Mouse (Mus musculus) embryo, embryonic 11 days (tissue): ENCODE measurements around the gene Nfix.
"Not testable (repeated sequence)": the region's sequence is repeated elsewhere in the genome, so short reads cannot be mapped to it uniquely, and the experiment has no call there.

Experiments used
- DNase-seq: peaks from one replicate; pipeline ENCODE4 v3.0.0-alpha.2; 2015

Gene Nfix

DNA sequence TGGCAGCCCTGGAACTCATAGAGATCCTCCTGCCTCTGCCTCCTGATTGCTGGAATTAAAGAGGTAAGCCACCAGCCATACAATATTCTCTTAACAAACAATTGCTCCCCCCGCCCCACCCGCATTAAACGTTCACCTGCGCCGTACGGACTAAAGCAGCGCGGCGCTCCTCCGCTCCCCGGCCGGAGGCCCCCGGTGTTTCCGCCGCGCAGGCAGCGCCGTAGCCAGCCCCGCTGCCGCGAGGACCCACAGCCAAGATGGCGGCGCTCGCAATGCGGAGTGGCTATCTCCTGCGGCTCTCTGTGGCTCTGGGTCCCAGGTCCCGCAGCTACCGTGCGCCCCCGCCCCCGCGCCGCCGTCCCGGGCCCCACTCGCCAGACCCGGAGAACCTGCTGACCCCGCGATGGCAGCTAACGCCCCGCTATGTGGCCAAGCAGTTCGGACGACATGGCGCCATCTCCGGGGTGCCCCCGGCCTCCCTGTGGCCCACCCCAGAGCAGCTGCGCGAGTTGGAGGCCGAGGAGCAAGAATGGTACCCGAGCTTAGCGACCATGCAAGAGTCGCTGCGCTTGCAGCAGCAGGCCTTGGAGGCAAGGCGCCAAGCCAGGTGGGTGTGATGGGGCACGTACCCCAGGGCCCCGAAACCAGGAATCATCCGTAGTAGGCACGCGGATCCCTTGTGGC lies 32.0 kb upstream of the Nfix start:
- DNase-seq = peak; percentile 88

DNA sequence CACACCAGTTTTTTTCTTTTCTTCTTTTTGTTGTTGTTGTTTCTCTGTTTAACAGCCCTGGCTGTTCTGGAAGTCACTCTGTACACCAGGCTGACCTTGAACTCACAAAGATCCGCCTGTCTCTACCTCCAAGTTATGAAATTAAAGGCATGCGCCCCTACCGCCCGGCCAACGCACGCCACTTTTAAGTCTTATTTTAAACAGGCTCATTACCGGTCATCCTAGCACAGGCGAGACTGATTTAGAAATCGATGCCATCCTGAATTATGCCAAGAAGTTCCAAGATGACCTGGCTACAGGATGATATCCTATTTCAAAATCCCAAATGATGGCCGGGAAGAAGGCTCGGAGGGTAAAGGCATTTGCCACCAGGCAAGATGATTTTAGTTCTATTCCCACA lies 31.3 kb upstream of the Nfix start, which contains the start of gene Gadd45gip1:
Gadd45gip1 (plus strand) TSS at position 33 of the 400 bp plus-strand sequence.
- no peak for DNase-seq

DNA sequence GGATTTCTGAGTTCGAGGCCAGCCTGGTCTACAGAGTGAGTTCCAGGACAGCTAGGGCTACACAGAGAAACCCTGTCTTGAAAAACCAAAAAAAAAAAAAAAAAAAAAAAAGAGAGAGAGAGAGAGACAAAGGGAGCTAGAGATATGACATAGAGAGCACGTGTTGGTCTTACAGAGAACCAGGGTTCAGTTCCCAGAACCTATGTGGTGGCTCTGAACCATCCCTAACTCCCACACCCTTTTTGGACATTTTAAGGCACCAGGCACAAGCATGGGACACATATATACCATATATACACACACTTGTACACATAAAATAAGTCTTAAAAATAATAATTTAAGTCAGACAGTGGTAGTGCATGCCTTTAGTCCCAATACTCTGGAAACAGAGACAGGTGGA lies 26.4 kb upstream of the Nfix start:
- DNase-seq = not testable (repeated sequence)

DNA sequence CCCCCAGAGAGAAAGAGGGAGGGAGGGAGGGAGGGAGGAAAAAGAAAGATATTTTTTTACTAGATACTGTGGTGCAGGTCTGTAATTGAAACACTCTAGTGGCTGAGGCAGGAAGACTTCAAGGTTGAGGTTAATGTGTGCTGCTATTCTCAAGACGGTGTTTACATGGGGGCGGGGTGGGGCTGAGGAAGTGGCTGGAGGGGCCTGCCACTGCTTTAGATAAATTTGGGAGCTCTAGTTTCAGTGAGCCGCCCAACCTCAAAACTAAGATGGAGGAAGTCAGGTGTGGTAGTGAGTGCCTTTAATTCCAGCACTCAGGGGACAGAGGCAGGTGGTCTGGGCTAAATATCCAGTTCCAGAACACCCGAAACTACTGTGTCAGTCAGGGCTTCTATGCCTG lies 25.5 kb upstream of the Nfix start:
- DNase-seq = no peak

DNA sequence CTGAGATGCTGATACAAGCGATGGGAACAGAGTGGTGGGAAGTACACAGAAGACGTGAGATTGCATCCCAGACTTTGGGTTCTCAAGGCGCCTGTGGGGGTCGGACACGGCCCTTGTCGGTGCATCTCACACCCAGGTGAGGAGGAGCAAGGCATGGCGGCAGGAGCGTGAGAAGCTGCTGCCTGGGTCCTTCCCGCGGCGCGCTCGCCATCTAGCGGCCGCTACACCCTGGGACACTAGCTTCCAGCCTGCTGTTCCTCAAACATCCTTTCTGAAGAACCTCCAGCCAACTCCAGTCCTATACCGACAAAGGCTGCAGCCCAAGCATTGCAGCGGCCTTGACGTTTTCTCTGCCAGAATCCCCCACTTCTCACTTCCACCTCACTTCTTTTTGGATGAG lies 23.5 kb upstream of the Nfix start:
- peak; percentile 88 for DNase-seq

DNA sequence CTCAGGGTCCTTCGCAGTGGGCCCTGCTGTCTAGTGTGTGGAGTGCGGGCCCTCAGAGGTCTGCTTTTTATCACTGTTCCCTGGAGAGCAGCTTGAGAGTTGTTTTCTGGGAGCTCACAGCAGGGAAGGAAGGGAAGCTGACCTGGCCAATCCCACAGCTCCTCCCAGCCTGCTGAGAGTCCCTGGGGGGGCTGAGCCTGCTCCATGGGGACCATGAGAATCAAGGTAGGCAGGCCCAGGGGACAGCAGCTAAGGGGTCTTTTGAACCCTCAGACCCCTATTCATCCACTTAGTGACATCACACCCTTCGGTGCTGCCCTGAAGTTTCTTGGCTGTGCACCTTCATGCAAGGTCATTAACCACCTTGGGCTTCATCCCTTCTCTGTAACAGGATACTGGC lies 22.6 kb upstream of the Nfix start, which contains the start of gene Dand5:
Dand5 (minus strand) TSS at position 101 of the 400 bp plus-strand sequence.
- no peak for DNase-seq

DNA sequence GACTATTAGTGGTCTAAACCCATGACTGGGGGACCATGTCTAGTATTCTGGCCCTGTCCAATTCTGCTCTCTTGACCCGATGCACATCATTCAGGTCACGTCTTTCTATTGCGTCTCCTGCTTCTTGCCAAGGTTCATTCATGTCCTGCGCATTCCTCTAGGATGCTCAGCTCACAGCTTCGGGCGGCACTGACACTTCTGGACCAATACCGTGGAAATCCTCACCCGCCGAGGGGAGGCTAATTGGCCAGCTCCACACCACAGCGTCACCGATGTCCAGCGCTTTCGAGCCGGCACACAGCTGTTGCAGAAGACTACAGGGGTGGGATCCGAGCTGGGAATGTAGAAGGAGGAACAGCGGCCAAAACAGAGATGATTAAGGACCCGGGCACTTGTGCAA lies 16.0 kb upstream of the Nfix start:
- DNase-seq = no peak

DNA sequence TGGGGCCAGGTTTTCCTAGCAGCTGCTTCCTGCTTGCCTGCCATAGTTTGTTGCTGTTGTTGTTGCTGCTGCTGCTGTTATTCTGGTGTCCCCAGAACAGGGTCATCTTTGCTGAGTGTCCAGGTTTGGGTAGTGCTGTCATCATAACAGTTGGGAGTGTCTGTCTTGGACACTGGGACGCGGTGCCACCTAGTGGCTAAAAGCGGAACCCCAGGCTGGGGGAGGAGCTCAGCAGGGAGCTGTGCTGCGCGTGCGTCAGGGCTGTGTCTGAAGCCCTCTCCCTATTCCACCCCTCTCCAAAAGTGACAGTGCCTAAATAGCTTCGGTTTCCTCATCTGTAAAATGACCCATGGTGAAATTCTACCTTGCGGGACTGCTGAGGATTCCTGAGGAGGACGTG lies 15.4 kb upstream of the Nfix start:
- peak; percentile 89 for DNase-seq

DNA sequence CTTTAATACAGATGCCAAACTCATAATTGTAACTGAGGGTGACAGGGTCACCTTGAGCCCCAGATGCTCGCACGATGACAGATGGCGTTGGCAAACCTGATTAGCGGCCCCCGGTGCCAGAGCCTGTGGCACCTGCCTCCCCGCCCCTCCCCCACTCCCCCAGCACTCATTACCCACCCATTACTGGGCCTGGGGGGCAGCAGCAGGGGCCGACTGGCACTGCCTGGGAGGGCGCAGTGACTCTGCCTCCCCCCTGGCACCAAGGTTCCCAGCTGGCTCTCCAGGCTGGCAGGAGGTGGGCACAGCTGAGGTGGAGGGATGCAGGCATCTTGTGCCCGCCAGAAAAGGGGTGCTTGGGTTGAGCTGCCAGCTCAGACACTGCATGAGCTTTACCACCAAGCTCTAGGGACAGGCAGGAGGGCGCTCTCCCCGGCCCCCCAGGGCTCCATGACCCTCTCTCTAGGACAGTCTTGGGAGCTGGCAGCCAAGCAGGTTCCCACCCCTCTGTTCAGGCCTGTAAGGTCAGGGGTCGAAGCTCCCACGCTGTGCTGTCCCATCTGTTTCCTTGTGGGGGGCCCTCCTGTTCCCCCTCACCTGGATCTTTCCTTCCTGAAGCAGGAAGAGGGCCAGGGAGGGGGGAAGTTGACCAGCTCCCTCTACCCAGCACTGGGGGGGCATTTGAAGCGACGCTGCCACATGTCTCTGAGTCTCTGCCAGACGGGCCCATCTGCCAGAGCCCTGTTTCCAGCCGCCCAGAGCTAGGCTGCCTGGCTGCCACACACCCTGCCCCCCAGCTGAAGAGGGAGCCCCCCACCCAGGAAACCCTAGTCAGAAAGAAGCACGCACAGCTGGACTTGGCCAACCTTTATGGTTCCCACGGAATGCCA lies 14.7 kb upstream of the Nfix start:
- DNase-seq = no peak

DNA sequence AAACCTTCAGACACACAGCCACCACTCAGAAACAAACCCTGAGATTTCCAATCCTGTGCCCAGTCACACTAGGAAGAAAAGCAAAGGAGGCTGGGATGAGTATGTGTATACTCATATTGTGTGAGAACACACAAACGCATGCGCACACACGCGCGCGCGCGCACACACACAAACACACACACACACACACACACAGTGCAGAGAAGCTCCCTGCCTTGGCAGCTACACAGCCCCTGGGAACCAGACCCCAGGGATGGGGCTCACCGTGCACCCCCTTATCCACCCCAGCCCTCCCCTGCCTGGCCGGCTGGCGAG lies 14.1 kb upstream of the Nfix start:
- DNase-seq = no peak

DNA sequence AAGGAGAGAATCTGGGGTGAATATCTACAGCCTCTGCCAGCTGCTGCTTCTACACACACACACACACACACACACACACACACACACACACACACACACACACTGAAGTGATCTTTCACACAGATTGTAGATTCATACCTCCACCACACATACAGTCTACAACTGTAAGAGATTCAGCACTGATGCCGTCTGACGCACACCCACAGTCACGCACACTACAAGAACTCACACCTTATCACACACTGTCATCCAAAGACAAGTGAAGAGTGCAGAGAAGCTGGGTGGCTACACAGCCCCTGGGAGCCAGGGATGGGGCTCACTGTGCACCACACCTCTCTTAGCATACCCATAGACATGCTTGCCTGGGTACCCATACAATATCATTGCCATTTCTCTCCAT lies 13.7 kb upstream of the Nfix start:
- DNase-seq = no peak

DNA sequence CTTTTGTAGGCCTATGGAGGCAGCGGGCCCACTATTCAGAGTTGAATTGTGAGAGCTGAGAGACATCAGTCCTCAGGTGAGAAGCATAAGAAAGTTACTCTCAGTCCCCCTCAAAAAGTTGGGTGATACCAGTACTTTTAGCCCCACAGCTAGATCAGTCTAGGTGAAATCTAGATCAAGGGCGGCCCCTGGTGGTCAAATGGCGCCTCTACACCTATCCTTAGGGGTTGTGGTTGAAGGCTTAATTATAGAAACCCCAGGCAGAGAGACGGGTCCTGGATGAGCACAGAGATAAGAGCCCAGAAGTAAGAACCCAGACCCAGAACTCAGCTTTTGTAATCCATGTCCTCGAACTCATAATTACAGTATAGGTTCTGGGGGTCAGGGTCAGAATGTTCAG lies 12.9 kb upstream of the Nfix start:
- DNase-seq = peak; percentile 83

DNA sequence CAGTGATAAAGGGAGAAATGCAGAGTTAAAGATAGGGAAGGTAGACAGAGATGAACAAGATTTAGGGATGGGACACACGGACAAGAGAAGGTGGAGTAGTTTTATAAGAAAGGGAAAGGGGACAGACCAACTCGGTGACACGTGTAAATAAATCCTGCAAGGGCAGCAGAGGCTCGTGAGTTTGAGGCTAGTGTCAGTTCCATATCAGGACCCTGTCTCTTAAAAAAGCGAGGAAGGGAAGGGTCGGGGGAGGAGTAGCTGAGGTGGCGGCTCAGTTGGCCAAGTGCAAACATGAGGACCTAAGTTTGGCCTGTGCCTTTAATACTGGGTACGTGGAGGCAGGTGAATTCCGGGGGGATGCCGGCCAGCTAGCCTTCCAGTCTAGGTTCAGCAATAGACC lies 11.2 kb upstream of the Nfix start:
- no peak for DNase-seq

DNA sequence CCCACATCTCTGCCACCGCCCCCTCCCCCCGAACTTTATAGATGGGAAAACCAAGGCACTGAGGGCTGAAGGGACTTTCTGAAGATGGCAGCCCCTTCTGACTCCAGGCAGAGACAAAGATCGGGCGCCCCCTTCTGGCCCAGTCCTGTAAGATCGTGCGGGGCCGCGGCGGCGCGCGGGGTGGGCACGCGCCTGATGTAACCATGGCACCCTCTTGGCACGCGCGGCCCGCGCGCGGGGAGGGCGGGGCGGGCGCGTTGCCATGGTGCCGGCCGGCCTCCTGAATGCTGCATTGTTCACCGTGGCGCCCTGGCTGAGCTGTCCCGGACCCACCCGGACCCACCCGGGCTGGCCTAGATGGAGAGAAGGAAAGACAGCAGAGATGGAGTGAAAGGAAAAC lies 10.8 kb upstream of the Nfix start:
- peak; percentile 92 for DNase-seq

DNA sequence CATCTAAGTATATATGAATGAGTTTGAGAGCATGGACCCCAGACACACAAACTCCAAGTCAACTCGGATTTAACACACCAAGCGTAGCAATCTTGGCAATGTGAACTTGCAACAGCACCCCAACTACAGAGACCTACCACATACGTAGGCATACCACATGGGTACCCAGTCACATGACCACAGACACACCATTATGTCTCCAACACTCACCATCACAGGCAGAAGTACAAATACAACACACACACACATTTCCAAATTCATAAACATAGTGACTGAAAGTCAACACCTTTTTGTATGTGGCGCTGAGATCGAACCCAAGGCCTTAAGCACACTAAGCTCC lies 9.8 kb upstream of the Nfix start:
- no peak for DNase-seq

DNA sequence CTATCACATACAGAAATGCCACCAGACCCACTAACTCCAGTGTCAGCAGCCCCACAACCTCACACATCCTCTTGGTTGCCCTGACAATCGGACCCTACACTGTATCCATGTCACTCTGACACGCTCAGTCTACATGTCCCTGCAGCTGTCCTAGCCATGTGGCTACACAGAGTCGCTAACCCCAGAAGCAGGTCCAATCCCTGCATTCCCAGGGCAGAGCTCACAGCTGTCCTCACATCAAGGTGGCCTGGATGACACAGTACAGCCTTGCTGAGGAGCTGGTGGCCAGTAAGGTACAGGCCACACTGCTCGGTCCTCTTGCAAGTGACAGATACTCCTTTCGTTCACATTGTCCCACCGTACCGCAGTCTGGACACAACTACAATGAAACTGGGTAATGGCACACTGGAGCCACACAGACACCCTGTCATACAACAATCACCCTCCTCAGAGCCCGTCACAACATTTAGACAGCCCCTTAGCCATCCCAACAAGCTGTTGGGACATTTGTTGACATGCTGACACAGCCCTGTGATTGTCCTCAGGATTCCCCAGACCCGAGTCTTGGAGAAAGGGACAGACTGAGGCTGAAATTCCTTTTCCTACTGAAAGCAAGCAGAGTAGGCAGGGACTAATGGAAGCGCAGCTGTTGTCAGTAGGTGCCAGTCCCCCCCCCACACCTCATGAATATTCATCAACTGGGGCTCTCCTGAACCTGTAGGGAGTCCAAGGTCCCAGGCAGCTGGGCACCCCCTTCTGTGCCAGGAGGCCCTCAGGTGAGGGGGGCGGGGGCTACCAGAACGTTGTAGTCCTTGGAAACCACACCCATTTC lies 9.2 kb upstream of the Nfix start:
- no peak for DNase-seq

DNA sequence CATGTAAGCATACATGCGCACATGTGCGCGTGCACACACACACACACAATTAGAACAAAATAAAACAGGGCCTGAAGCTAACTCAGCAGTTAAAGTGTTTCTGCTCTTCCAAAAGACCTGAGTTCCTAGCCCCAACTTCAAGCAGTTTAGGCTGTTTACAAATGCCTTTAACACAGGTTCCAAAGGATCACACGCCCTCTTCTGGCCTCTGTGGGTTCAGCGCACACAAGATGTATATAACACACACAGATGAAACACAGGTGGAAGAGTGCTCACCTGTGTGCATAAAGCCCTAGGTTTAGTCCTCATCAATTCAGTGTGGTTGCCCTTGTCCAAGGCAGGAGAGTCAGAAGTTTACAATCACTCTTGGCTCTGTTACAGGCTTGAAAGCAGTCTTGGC lies 5.9 kb upstream of the Nfix start:
- DNase-seq = no peak

DNA sequence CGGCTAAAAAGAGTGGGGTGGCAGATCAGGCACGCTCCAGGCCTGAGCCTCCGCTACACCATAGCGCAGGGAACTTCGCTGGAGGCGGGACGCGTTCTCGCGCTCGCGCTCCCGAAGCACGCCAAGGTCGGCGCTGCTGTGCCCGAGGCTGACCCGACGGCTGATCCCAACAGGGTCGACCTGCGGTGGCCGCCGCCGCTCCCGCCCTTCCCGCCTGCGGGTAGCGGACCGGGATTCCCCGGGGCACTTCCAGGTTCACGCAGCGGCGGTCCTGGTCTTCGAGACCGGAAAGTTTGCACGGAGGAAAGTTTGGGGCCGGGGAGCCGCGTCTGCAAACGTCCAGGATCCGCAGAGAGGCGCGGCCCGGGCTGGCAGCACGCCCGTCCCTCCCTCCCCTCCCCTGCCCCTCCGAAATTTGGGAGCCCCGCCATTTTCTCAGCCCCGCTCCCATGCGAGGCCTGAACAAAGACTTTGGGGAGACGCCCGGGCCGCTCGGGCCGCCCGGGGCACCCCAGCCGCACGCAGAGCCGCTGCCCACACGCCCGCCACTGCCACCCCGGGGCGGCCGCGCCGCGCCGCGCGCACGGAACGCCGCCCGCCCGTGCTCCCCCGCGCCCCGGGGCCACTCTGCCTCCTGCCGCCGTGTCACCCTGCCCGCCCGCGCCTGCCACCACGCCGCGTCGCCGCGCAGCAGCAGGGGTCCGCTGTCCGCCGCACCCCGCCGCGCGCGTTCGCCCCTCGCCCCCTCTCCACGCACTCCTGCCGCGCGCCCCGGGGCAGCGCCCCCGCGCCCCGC lies 810 bp downstream of the Nfix start:
- DNase-seq = peak; percentile 57

DNA sequence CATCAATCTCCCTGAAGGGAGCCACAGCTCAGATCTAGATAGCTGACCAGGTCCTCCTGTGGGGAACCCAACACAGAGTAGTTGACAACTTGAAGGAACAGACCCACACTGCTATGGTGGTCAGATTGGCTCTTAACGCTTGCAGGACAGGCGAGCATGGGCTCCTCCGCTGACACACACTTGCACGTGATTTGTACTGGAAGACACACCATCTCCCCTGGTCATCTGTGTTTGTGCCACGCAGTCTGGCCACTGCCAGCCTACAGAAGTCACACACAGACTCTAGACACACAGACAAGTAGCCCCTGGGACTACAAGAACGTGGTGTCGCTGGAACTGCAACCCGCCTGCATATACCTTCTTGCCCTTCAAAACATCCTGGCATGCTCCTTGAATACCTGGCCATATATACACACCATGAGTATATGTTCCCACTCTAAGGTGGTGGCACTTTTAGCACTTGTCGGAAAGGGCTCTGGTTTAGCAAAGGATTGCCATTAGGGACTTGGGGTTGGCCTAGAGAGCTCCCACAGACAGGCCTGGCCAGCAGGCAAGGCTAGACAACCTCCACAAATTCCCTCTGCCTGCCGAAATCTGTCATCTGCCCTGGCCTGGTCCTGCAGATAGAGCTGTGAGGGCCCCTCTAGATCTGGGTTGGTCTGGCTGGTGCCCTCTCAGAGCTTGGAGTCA lies 1.6 kb downstream of the Nfix start:
- no peak for DNase-seq

DNA sequence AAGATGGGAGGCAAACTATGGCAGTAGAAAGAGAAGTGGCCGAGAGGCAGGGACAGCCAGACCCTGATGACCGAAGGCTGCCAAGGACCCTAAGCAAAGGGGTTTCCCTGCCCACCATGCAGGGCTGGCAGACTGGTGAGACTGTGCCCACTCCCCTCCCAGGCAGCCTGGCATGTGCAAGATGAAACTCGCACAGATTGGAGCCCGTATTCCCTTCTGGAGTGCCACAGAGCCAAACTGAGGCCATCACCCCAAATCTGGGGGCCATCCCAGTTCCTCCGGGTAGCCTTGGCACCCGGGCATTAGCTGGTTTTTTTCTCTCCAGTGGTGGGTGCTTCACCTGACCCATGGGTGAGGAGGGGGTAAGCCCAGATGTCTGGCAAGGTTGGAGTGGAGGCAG lies 2.2 kb downstream of the Nfix start:
- DNase-seq = no peak

DNA sequence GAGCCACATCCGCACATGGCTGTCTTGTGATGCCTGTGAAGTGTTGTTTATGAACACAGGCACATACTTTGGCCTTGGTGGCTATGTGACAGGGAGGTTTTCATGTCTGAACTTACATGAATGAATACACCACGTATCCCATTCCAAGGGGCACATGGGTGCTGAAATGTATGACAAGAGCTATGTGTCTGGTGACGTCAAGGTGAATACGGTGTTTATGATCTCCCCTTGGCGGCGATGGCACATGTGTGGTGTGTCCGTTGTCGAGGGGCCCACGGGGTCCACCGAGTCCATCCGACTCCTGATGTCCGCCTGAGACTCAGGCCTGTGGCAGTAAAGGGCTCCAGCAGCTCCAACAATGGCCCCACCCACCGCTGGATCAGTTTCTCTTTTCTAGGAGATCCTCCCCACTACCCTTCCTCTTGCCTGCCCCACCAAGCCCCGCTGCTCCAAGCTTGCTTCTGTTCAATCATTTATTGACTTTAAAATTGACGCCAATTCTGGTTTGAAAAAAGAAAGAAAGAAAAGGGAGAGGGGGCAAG lies 2.8 kb downstream of the Nfix start:
- no peak for DNase-seq

DNA sequence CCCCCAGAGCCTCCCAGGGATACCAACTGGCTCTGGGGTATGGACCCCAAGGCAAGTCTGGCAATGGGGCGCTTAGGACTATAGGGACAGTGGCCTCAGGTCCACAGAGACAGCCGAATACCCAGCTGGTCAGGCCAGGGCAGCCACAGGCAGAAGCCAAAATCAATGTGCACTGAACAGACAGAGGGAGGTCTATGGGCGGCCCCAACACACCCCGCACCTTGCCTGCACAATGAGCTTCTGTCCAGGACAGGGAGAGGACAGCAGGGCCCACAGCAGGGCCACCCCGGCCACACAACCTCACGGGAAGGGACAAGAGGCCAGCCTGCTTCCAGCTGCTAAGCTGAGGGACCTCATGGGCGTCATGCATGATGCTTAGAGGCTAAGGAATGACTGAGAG lies 5.7 kb downstream of the Nfix start:
- no peak for DNase-seq
